Mouse (Mus musculus): ENCODE measurements around the gene Syn3.

- TF ChIP-seq ZNF384 (IDR thresholded peaks at IDR 0.05; ENCODE audit: low read depth, low read length) (no peak), HCFC1 (IDR thresholded peaks at IDR 0.05; ENCODE audit: borderline replicate concordance, insufficient read depth, low read length) (no peak)
These were observed 129.9 kb downstream of the Syn3 start for GRCm38 (mm10) chr10:86368811-86369210.
